Mouse (Mus musculus): ENCODE results near the gene Apbb2. TPM values are rescaled to one million over a fixed set of nuclear protein-coding genes. Genes with fewer than 3 reads are reported as not detected.

Gene Apbb2
- 10 to 100 TPM; 54.5 to 58.6 TPM for total RNA-seq (2021)
- long read RNA-seq, experiment 1, full-length matches to known transcripts = 5 of 26 reads
- long read RNA-seq, experiment 1, partial matches to known transcripts = 2 of 26 reads
- long read RNA-seq, experiment 1, other reads (novel, unspliced or antisense) = 19 of 26 reads
- long read RNA-seq, experiment 2, partial matches to known transcripts = 2 of 42 reads
- long read RNA-seq, experiment 2, other reads (novel, unspliced or antisense) = 38 of 42 reads

GRCm38 (mm10) chr5:66618597-66618996 lies at the start of gene Apbb2:
Apbb2 (minus strand) TSS chr5:66618784.
- peak within 1 kb of the TSS; percentile 98 for H3K4me3 ChIP-seq
- TF ChIP-seq CTCF (conservative IDR thresholded peaks at IDR 0.05) = peak; percentile 91
- H3K27ac ChIP-seq = peak within 1 kb of the TSS; percentile 97
- DNase-seq (ENCODE audit: low spot score in 2 of 2) = peak; percentile 95

DNA sequence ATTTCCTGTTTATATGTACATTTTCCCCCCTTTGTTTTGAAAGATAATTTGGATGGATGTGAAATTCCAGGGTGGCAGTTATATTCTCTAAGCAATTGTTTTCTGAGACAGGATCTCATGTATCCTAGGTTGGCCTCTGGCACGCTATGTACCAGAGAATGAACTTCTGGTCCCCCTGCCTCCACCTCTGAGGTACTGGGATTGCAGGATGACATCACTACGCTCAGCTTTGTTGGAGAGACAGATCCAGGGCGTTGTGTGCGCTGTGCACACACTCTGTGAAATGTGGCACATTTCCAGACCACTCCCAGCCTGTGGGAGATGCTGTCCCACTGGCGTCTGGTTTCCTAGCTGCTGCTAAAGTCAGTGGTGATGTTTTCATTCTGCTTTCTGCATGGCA lies 35.6 kb upstream of the Apbb2 start:
- peak; percentile 21 to 34 for DNase-seq (ENCODE audit: low spot score in 2 of 2)
- Histone ChIP-seq H3K4me3 (no peak overlapping the region), H3K27ac (no peak overlapping the region)
- no peak for TF ChIP-seq CTCF (conservative IDR thresholded peaks at IDR 0.05)

- no peak for DNase-seq (ENCODE audit: low spot score in 2 of 2)
- H3K4me3 ChIP-seq = no peak overlapping the region
- TF ChIP-seq CTCF (conservative IDR thresholded peaks at IDR 0.05) = no peak
- H3K27ac ChIP-seq = no peak overlapping the region
Observed at GRCm38 (mm10) chr5:66647504-66647903, 28.9 kb upstream of the Apbb2 start.

DNA sequence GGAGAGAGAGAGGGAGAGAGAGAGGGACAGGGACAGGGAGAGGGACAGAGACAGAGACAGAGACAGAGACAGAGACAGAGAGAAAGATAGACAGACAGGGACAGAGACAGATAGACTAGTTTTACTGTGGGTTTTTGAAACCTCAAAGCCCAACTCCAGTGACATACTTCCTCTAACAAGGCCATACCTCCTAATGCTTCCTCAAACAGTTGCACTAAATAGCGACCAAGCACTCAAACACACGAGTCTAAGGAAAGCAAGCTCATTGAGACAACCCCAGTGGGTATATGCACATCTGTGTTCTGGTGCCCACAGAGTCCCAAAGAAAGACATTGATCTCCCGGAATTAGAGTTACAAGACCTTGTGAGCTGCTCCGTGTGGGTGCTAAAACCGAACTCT lies 24.7 kb upstream of the Apbb2 start:
- no peak for TF ChIP-seq CTCF (conservative IDR thresholded peaks at IDR 0.05)
- Histone ChIP-seq H3K27ac (no peak overlapping the region), H3K4me3 (no peak overlapping the region)
- DNase-seq (ENCODE audit: low spot score in 2 of 2) = no peak

- no peak for DNase-seq (ENCODE audit: low spot score in 2 of 2)
- no peak overlapping the region for H3K4me3 ChIP-seq
- TF ChIP-seq CTCF (conservative IDR thresholded peaks at IDR 0.05) = no peak
- no peak overlapping the region for H3K27ac ChIP-seq
Observed at GRCm38 (mm10) chr5:66642156-66642555, 23.6 kb upstream of the Apbb2 start.

DNA sequence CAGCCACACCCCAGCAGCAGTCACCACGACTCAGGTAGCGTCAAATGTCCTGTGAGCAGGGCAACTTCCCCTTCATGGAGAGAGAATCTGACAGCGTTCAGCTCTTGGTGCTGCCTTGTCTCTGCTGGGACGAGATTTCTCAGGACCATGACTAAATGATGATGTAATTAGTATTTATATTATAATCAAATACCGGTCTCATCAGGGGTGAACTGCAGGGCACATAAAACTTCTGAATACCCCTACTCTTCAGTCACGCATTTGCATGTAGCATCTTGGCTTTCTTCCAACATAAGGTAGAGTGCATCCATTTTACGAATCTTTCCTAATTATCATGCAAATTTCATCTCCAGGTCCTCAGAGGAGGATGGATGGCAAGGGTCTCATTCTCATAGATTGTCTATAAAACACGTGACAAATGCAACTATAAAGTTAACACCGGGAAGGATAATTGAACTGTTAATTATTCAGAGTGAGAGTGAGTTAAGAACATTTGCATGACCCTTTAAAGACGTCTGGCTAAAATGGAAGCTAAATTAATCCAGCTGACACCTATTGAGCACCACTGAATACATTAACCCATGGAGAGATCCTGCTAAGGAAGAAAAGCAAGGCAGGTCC lies 17.0 kb upstream of the Apbb2 start:
- H3K27ac ChIP-seq = no peak overlapping the region
- TF ChIP-seq CTCF (conservative IDR thresholded peaks at IDR 0.05) = no peak

GRCm38 (mm10) chr5:66627805-66628204 lies 9.2 kb upstream of the Apbb2 start:
- TF ChIP-seq CTCF (conservative IDR thresholded peaks at IDR 0.05) = no peak
- H3K4me3 ChIP-seq = no peak overlapping the region
- no peak overlapping the region for H3K27ac ChIP-seq
- DNase-seq (ENCODE audit: low spot score in 2 of 2) = no peak

More for the DNA sequence above, 17.0 kb upstream of the Apbb2 start:
- H3K4me3 ChIP-seq = no peak overlapping the region
- DNase-seq (ENCODE audit: low spot score in 2 of 2) = no peak

GRCm38 (mm10) chr5:66620191-66620625 lies 1.6 kb upstream of the Apbb2 start:
- Histone ChIP-seq H3K4me3 (peak overlapping the region; percentile 78), H3K27ac (peak overlapping the region; percentile 72)
- peak; percentile 75 for TF ChIP-seq CTCF (conservative IDR thresholded peaks at IDR 0.05)
- peak; percentile 77 to 83 for DNase-seq (ENCODE audit: low spot score in 2 of 2)

GRCm38 (mm10) chr5:66619675-66620074 lies 1.1 kb upstream of the Apbb2 start:
- no peak for TF ChIP-seq CTCF (conservative IDR thresholded peaks at IDR 0.05)
- H3K4me3 ChIP-seq = peak overlapping the region; percentile 78
- DNase-seq (ENCODE audit: low spot score in 2 of 2) = no peak
- peak overlapping the region; percentile 72 for H3K27ac ChIP-seq

DNA sequence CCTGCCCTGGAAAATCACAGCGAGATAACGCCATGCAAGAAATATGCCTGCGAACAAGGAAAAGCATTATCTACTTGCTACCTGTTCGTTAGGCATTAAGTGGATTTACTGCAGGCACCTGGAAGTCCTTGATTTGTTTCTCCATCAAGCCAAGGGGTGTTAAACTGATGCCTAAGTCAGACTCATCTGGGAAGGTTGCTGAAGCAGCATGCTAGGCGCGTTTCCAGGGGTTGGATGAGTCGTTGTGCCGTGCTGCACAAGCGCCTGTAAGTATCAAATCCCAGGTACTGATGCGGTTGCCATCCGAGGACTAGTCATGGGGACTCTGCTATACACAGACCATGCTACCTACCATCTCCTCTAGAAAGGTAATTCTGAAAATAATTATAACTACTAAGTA lies 611 bp upstream of the Apbb2 start:
- DNase-seq (ENCODE audit: low spot score in 2 of 2) = no peak
- Histone ChIP-seq H3K27ac (peak overlapping the region; percentile 97), H3K4me3 (peak overlapping the region; percentile 98)
- TF ChIP-seq CTCF (conservative IDR thresholded peaks at IDR 0.05) = no peak

DNA sequence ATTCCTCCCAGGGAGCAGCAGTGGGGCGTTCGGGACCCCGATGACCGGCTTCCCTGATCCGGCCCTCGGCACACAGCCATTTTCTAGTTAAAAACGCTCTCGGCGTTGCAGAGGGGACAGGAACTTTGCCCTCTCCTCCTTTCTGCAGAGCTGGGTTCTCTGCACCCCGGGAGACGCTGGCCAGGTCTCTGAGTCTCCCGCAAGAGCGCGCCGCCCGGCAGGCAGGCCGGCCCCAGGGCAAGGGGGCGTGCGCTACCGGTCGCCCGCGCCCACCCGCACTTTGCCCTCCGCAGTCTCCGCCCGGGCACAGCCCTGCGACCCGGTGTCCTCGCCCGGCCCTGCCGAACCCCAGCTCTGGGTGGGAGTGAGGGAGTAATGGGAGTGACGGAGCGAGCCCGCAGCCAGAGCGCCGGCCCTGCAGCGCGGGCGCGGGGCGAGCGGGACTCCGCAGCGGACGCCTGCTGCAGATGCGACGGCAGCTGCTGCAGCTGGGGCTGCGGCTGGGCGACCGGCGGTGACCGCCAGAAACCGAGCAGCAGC lies 593 bp downstream of the Apbb2 start:
- DNase-seq (ENCODE audit: low spot score in 2 of 2) = peak in 1 of 2 experiments; percentile 10
- peak overlapping the region; percentile 97 for H3K27ac ChIP-seq
- peak overlapping the region; percentile 98 for H3K4me3 ChIP-seq
- no peak for TF ChIP-seq CTCF (conservative IDR thresholded peaks at IDR 0.05)

DNA sequence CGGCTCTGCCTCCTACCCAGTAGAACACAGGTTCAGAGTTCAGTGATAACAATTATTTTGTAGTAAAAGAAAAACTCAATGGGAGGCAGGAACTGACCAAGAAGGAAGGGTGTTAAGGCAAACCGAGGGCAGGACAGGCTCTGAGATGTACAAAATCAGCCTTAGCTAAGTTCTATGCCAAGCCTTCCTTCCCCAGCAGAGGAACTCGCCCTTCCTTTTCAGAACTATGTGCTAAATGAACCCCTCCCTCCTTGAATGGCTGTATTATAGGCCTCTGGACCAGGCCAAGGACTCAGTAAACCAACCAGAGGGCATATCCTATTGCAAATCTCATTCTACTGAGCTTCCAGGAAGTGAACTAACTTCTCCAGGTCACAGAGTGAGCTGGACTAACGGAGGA lies 3.6 kb downstream of the Apbb2 start:
- no peak for DNase-seq (ENCODE audit: low spot score in 2 of 2)
- no peak for TF ChIP-seq CTCF (conservative IDR thresholded peaks at IDR 0.05)
- Histone ChIP-seq H3K27ac (no peak overlapping the region), H3K4me3 (no peak overlapping the region)

GRCm38 (mm10) chr5:66613725-66614124 lies 4.9 kb downstream of the Apbb2 start:
- no peak for DNase-seq (ENCODE audit: low spot score in 2 of 2)
- Histone ChIP-seq H3K4me3 (no peak overlapping the region), H3K27ac (no peak overlapping the region)
- no peak for TF ChIP-seq CTCF (conservative IDR thresholded peaks at IDR 0.05)

- no peak for TF ChIP-seq CTCF (conservative IDR thresholded peaks at IDR 0.05)
- H3K27ac ChIP-seq = no peak overlapping the region
- H3K4me3 ChIP-seq = no peak overlapping the region
- DNase-seq (ENCODE audit: low spot score in 2 of 2) = no peak
Observed at GRCm38 (mm10) chr5:66612964-66613363, 5.6 kb downstream of the Apbb2 start.

Measured in layer of hippocampus, adult 2 months (tissue).